Mouse (Mus musculus) liver, adult 2 months (tissue): Measurements from ENCODE around the gene Nefh. TPM values are rescaled to one million over a fixed set of nuclear protein-coding genes. Genes with fewer than 3 reads are reported as not detected.
A peak's percentile ranks its signal among the peaks of the same experiment; 100 is the strongest.

Source experiments
- DNase-seq: peaks from one replicate; pipeline ENCODE4 v3.0.0-alpha.2; 2011; ENCODE audit warnings: low read depth, low spot score; ENCODE audit errors: extremely low read depth
- H3K27ac ChIP-seq: fragments of 200-500 bp; replicated peaks from 2 replicates; pipeline ENCODE4 v1.5.1; 2012; ENCODE audit warnings: low read depth, mild to moderate bottlenecking, control low read depth, inconsistent platforms, low read length; ENCODE audit not compliant: insufficient read depth
- H3K27me3 ChIP-seq: fragments of 200-500 bp; 2 replicates; pipeline ENCODE4 v1.6.1; 2012; ENCODE audit warnings: mild to moderate bottlenecking, moderate library complexity, low read length, inconsistent platforms; ENCODE audit not compliant: control insufficient read depth, insufficient read depth
- H3K36me3 ChIP-seq: fragments of 200-500 bp; 2 replicates; pipeline ENCODE4 v1.6.1; 2012; ENCODE audit warnings: low read length, inconsistent platforms; ENCODE audit not compliant: control insufficient read depth, insufficient read depth
- H3K4me1 ChIP-seq: fragments of 200-500 bp; 2 replicates; pipeline ENCODE4 v1.6.1; 2011; ENCODE audit warnings: low read length; ENCODE audit not compliant: control insufficient read depth, insufficient read depth
- H3K4me3 ChIP-seq: fragments of 200-500 bp; 2 replicates; pipeline ENCODE4 v1.5.1; 2011; ENCODE audit warnings: low read depth, mild to moderate bottlenecking, control low read depth, low read length, moderate library complexity; ENCODE audit not compliant: insufficient read depth
- H3K79me2 ChIP-seq: fragments of 200-500 bp; 2 replicates; pipeline ENCODE4 v1.6.1; 2012; ENCODE audit warnings: inconsistent platforms, mild to moderate bottlenecking, low read length, moderate library complexity; ENCODE audit not compliant: control insufficient read depth, insufficient read depth
- H3K9ac ChIP-seq: fragments of 200-500 bp; 2 replicates; pipeline ENCODE4 v1.6.1; 2012; ENCODE audit warnings: low read depth, mild to moderate bottlenecking, control low read depth, inconsistent platforms, low read length
- CTCF ChIP-seq: fragments of 200-500 bp; IDR thresholded peaks from 2 replicates; pipeline ENCODE4 v1.5.1; 2011; ENCODE audit warnings: low read depth, low read length, control low read depth
- POLR2A ChIP-seq: fragments of 200-500 bp; IDR thresholded peaks from 2 replicates; pipeline ENCODE4 v1.6.1; 2011; ENCODE audit warnings: low read length, control low read depth; ENCODE audit not compliant: insufficient read depth; ENCODE audit errors: extremely low read depth
- WGBS: fragments of 180-500 bp; shearing (Covaris S2); methylation state at CpG from one replicate; pipeline ENCODE4 v1.1.7; 2018; 5-methylcytosine and 5-hydroxymethylcytosine counted together
- polyA plus RNA-seq: library from polyadenylated mRNA; depleted of rRNA; stranded (reverse); fragments of >200 nt; gene quantifications from 2 replicates; pipeline ENCODE4 v1.2.3, GENCODE M21; 2012; rRNA removed
- total RNA-seq: library from RNA; depleted of rRNA; stranded (reverse); fragments of >200 nt; gene quantifications from 2 replicates; pipeline ENCODE4 v1.2.3, GENCODE M21; 2014; rRNA removed

Gene Nefh
- total and polyA plus RNA-seq, 2 experiments = 0.09 TPM; not detected in 1

- Histone ChIP-seq H3K79me2 (peaks cover 5% of the 10 kb centered on the region; the same call in 1 of the 2 replicates), H3K4me3 (peak within 1 kb of the TSS; percentile 92)
- WGBS = under 1% methylated on average over 52 of the region's 52 CpGs
Observed at GRCm38 (mm10) chr11:4894848-4895816, 52.7 kb downstream of the Nefh start, which contains the start of gene Thoc5. Gene Thoc5 (plus strand): TSS chr11:4895320.

More at GRCm38 (mm10) chr11:4894848-4895816, 52.7 kb downstream of the Nefh start, which contains the start of gene Thoc5:
- peak within 1 kb of the TSS; percentile 82 for H3K9ac ChIP-seq
- peak within 1 kb of the TSS; percentile 83 for H3K27ac ChIP-seq
- TF ChIP-seq CTCF (no peak), POLR2A (0 out of 2 replicates have a peak, but pooled peaks have one; percentile 16)
- DNase-seq = peak; percentile 79
- H3K4me1 ChIP-seq = peaks cover 3% of the 10 kb centered on the region; the same call in 1 of the 2 replicates
- no peaks in the 10 kb centered on the region for H3K27me3 ChIP-seq
- peaks cover 22% of the 10 kb centered on the region for H3K36me3 ChIP-seq

Other genes starting within 250 kb of the Nefh start
- 702 and 886 TPM in 2 replicates for gene Uqcr10, start 243.7 kb downstream of the Nefh start, total RNA-seq
- 568 and 709 TPM in 2 replicates for gene Uqcr10, start 243.7 kb downstream of the Nefh start, polyA plus RNA-seq
- gene Zmat5, start 243.4 kb downstream of the Nefh start, total RNA-seq = 3.6 and 5.1 TPM in 2 replicates
- 13.8 and 17.5 TPM in 2 replicates for gene Zmat5, start 243.4 kb downstream of the Nefh start, polyA plus RNA-seq
- not detected in 2 replicates for gene Cabp7, start 201.3 kb downstream of the Nefh start, total RNA-seq
- gene Cabp7, start 201.3 kb downstream of the Nefh start, polyA plus RNA-seq = not detected in 2 replicates
- 10.8 and 11.1 TPM in 2 replicates for gene Nf2, start 98.5 kb downstream of the Nefh start, total RNA-seq
- 14.6 and 16.4 TPM in 2 replicates for gene Nf2, start 98.5 kb downstream of the Nefh start, polyA plus RNA-seq
- gene Nipsnap1, start 74.1 kb downstream of the Nefh start, total RNA-seq = 217 and 226 TPM in 2 replicates
- gene Nipsnap1, start 74.1 kb downstream of the Nefh start, polyA plus RNA-seq = 294 and 337 TPM in 2 replicates
- gene Thoc5, start 52.7 kb downstream of the Nefh start, total RNA-seq = 8.8 and 10.0 TPM in 2 replicates
- 9.6 and 10.4 TPM in 2 replicates for gene Thoc5, start 52.7 kb downstream of the Nefh start, polyA plus RNA-seq
- gene Ap1b1, start 38.8 kb upstream of the Nefh start, total RNA-seq = 30.1 and 41.2 TPM in 2 replicates
- gene Ap1b1, start 38.8 kb upstream of the Nefh start, polyA plus RNA-seq = 46.7 and 48.8 TPM in 2 replicates
- not detected in 2 replicates for gene Rasl10a, start 110.1 kb upstream of the Nefh start, total RNA-seq
- 0.26 TPM in 1 of 2 replicates, not detected in the other for gene Rasl10a, start 110.1 kb upstream of the Nefh start, polyA plus RNA-seq
- gene Gas2l1, start 117.3 kb upstream of the Nefh start, total RNA-seq = 3.1 and 7.3 TPM in 2 replicates
- gene Gas2l1, start 117.3 kb upstream of the Nefh start, polyA plus RNA-seq = 25.4 and 25.8 TPM in 2 replicates
- gene Rhbdd3, start 150.9 kb upstream of the Nefh start, total RNA-seq = 8.6 and 13.8 TPM in 2 replicates
- 26.5 and 30.8 TPM in 2 replicates for gene Rhbdd3, start 150.9 kb upstream of the Nefh start, polyA plus RNA-seq
- gene Ewsr1, start 151.2 kb upstream of the Nefh start, total RNA-seq = 88.6 and 89.8 TPM in 2 replicates
- gene Ewsr1, start 151.2 kb upstream of the Nefh start, polyA plus RNA-seq = 95.1 and 112 TPM in 2 replicates
- 0.20 and 0.28 TPM in 2 replicates for gene Emid1, start 204.2 kb upstream of the Nefh start, total RNA-seq
- gene Emid1, start 204.2 kb upstream of the Nefh start, polyA plus RNA-seq = 0.65 and 0.77 TPM in 2 replicates